Mouse (Mus musculus): ENCODE results near the gene Rgr. TPM values are rescaled to one million over a fixed set of nuclear protein-coding genes. Genes with fewer than 3 reads are reported as not detected.
"Not testable (repeated sequence)": the region's sequence is repeated elsewhere in the genome, so short reads cannot be mapped to it uniquely, and the experiment has no call there.

Rgr gene
- total RNA-seq, 2 experiments from 2014 or later: not detected

DNA sequence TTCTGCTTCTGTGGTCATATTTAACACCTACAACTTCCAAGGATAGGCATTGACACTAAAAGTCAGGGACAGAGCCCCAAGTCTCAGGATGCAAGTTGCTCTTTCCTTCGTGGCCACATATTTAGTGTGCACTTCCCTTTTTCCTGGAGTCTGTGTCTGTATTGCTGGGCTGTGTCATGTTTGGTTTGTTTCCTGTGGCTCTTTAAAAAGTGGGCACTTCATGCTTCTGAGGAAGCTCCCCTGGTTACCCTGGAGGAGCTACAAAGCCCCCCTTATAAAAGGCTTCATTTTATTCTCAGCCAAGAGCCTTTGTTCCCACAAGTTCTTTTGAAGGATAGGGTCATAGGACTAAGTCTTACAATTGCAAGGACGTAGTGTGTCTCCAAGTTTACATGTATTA lies 45.9 kb downstream of the Rgr start:
- DNase-seq (ENCODE audit: low spot score in 2 of 2): no peak

DNA sequence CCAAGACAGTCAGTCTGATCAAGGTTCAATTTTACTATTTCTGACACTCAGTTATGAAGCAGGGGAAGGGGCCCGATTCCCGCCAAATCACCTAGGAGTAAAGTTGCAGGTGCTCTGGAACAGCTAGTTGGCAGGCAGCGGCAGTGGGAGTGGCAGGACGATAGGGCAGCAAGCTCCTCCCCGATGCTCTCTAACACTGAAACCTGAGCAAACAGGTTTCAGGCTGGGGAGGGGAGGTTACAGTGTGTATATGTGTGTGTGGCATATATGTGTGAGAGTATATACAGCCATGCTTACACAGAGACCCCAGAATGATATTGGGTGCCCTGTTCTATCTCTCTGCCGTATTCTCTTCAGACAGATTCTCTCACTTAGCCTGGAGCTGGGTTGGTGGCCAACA lies 48.0 kb downstream of the Rgr start:
- DNase-seq (ENCODE audit: low spot score in 2 of 2): not testable (repeated sequence)

DNA sequence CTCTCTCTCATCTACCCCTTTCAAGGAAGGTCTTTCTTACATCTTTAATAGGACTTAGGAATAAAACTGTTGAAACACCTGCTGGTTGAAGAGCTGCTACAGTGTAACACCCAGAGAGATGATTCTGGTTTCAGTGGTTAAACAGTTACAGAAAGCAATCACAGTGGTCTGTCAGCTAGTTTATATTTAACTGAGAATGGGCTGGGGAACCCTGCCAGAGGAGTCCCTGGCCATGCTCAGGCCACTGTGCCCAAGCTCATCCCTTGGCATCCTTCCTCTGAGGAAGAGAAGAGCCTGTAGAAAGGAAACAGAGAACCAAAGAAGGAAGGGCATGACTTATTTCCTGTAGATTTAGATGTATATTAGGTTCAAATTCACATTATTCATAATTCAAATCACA lies 59.0 kb downstream of the Rgr start:
- DNase-seq (ENCODE audit: low spot score in 2 of 2): no peak

DNA sequence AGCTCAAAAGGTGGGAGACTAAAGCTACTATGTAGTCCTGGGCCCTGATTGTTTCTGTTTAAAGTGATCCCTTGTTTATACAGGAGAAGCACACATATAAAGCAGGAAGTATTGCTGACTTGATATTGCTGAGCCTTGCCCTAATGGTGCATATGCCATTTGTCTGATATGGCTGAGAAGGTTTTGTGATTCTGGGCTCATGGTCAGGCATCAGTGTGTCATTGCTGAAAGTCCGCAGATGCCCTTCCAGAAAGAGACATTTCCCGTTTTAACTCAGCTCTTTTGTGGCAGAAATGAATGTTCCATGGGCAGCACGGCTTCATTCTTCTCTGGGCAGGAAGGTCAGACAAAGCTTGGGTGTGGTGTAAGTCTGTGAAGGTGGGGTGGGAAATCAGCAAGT lies 63.1 kb downstream of the Rgr start:
- DNase-seq (ENCODE audit: low spot score in 2 of 2): no peak

Other genes with a start within 250 kb of the Rgr start
- gene Ccser2, start 80.2 kb downstream of the Rgr start, total RNA-seq (2021): 10 to 100 TPM; 29.1 to 33.4 TPM
- gene Lrit1, start 5.9 kb upstream of the Rgr start, total RNA-seq (2021): under 1 TPM in 1 of 2 experiments, not detected in 1; 0.06 TPM
- not detected for gene Lrit2, start 19.0 kb upstream of the Rgr start, total RNA-seq (2021)
- 1 to 10 TPM in 1 of 2 experiments, under 1 TPM in 1; 0.95 to 1.8 TPM for gene Cdhr1, start 49.4 kb upstream of the Rgr start, total RNA-seq (2021)
- 1 to 10 TPM in 1 of 2 experiments, under 1 TPM in 1; 0.90 to 1.2 TPM for gene 2610528A11Rik, start 65.1 kb upstream of the Rgr start, total RNA-seq (2021)
- 100 to 1,000 TPM; 353 to 375 TPM for gene Ghitm, start 86.3 kb upstream of the Rgr start, total RNA-seq (2021)